Comparison of ENCODE assay signal across 8 mouse cellular contexts in genomic region chr11:98810686-98811085, GRCm38 (mm10). TPM values are rescaled to one million over a fixed set of nuclear protein-coding genes. Genes with fewer than 3 reads are reported as not detected.
DNase-seq lines count a peak whose midpoint lies in the region; ATAC-seq and TF ChIP-seq lines count a peak whose summit lies in the region.

No protein-coding gene starts in this region.

- no peak for TF ChIP-seq CTCF in cerebellum, adult 2 months (IDR thresholded peaks at IDR 0.05; ENCODE audit: borderline replicate concordance, insufficient read depth, low read depth, low read length)

- no peak for TF ChIP-seq POLR2A in cerebellum, adult 2 months (IDR thresholded peaks at IDR 0.05; ENCODE audit: borderline replicate concordance, insufficient read depth, low read length)

- peak overlapping the region; percentile 79 for H3K4me3 ChIP-seq in cerebellum, adult 2 months (replicated peaks; ENCODE audit: insufficient read depth, low read depth, low read length)
- peak overlapping the region; percentile 64 for H3K4me3 ChIP-seq in neural tube, embryonic 11.5 days (ENCODE audit: low read depth, low read length)
- H3K4me3 ChIP-seq in liver, embryonic 11.5 days (ENCODE audit: low read depth, low read length): peak overlapping the region; percentile 75
- peak overlapping the region; percentile 75 for H3K4me3 ChIP-seq in stomach, embryonic 16.5 days (replicated peaks; ENCODE audit: low read length)

- no peaks in the 10 kb centered on the region for H3K9me3 ChIP-seq in neural tube, embryonic 11.5 days (ENCODE audit: control insufficient read depth, low read length)
- H3K9me3 ChIP-seq in liver, embryonic 11.5 days (ENCODE audit: control insufficient read depth, low read length): no peaks in the 10 kb centered on the region
- H3K9me3 ChIP-seq in stomach, embryonic 16.5 days (replicated peaks; ENCODE audit: control insufficient read depth, low read length): no peaks in the 10 kb centered on the region

- no peak for DNase-seq in cerebellum, adult 2 months
- DNase-seq in cerebellum, postnatal 36 days: no peak
- DNase-seq in neural tube, embryonic 11.5 days (ENCODE audit: low spot score): no peak
- no peak for DNase-seq in neural tube, embryonic 10.5 days (ENCODE audit: extremely low spot score, low spot score)
- no peak for DNase-seq in liver, embryonic 11.5 days (ENCODE audit: low spot score)
- DNase-seq in cerebellum, adult 11-12 months: no peak
- no peak for DNase-seq in left cerebral cortex, postnatal 36 days (ENCODE audit: low spot score in 2 of 2)

- intact Hi-C loops in left cerebral cortex, postnatal 36 days (cut with DNase I): no loop called here

- peak overlapping the region; percentile 90 for H3K9ac ChIP-seq in neural tube, embryonic 11.5 days (ENCODE audit: low read length)
- H3K9ac ChIP-seq in liver, embryonic 11.5 days (ENCODE audit: low read depth, low read length): peak overlapping the region; percentile 88
- H3K9ac ChIP-seq in stomach, embryonic 16.5 days (ENCODE audit: low read length): peak overlapping the region; percentile 91

- 50% methylated on average over 7 of the region's 7 CpGs for WGBS in cerebellum, adult 2 months
- 77% methylated on average over 7 of the region's 7 CpGs for WGBS in neural tube, embryonic 11.5 days
- WGBS in liver, embryonic 11.5 days: 60% methylated on average over 7 of the region's 7 CpGs
- WGBS in stomach, embryonic 16.5 days: 43% methylated on average over 7 of the region's 7 CpGs

- H3K4me2 ChIP-seq in neural tube, embryonic 11.5 days (ENCODE audit: low read depth): peak overlapping the region; percentile 81
- peak overlapping the region; percentile 83 for H3K4me2 ChIP-seq in liver, embryonic 11.5 days
- H3K4me2 ChIP-seq in stomach, embryonic 16.5 days (ENCODE audit: low read depth, low read length): peak overlapping the region; percentile 74

- peaks cover 12% of the 10 kb centered on the region; the same call in 1 of the 2 replicates for H3K4me1 ChIP-seq in cerebellum, adult 2 months (ENCODE audit: control insufficient read depth, insufficient read depth, low read length)
- H3K4me1 ChIP-seq in neural tube, embryonic 11.5 days (ENCODE audit: control insufficient read depth, insufficient read depth, low read length): peaks cover 12% of the 10 kb centered on the region
- H3K4me1 ChIP-seq in liver, embryonic 11.5 days (replicated peaks; ENCODE audit: control insufficient read depth, insufficient read depth, low read length): peaks cover 12% of the 10 kb centered on the region; the same call in 1 of the 2 replicates
- peaks cover 10% of the 10 kb centered on the region for H3K4me1 ChIP-seq in stomach, embryonic 16.5 days (ENCODE audit: control insufficient read depth, insufficient read depth, low read length)

- H3K27ac ChIP-seq in cerebellum, adult 2 months (ENCODE audit: insufficient read depth, low read length): no peak overlapping the region
- H3K27ac ChIP-seq in neural tube, embryonic 11.5 days (ENCODE audit: low read depth, low read length): no peak overlapping the region
- H3K27ac ChIP-seq in liver, embryonic 11.5 days (ENCODE audit: low read depth, low read length): peak overlapping the region; percentile 87; the same call in 1 of the 2 replicates
- peak overlapping the region; percentile 99; the same call in 1 of the 2 replicates for H3K27ac ChIP-seq in stomach, embryonic 16.5 days (ENCODE audit: low read length)

- no peak for ATAC-seq in neural tube, embryonic 11.5 days (ENCODE audit: insufficient read depth, low FRiP score, low TSS enrichment)
- ATAC-seq in liver, embryonic 11.5 days (replicated peaks; ENCODE audit: low FRiP score): no peak
- no peak for ATAC-seq in stomach, embryonic 16.5 days (ENCODE audit: insufficient read depth, low FRiP score)

- H3K27me3 ChIP-seq in cerebellum, adult 2 months (ENCODE audit: control insufficient read depth, insufficient read depth, low read length): no peaks in the 10 kb centered on the region
- H3K27me3 ChIP-seq in neural tube, embryonic 11.5 days (ENCODE audit: control insufficient read depth, insufficient read depth, low read length): no peaks in the 10 kb centered on the region
- no peaks in the 10 kb centered on the region for H3K27me3 ChIP-seq in liver, embryonic 11.5 days (replicated peaks; ENCODE audit: control insufficient read depth, insufficient read depth, low read length)
- H3K27me3 ChIP-seq in stomach, embryonic 16.5 days (ENCODE audit: control insufficient read depth, insufficient read depth, low read length): no peaks in the 10 kb centered on the region

- peaks cover 3% of the 10 kb centered on the region for H3K36me3 ChIP-seq in neural tube, embryonic 11.5 days (ENCODE audit: control insufficient read depth, insufficient read depth, low read length)
- peaks cover 27% of the 10 kb centered on the region for H3K36me3 ChIP-seq in liver, embryonic 11.5 days (ENCODE audit: control insufficient read depth, insufficient read depth, low read length)
- peaks cover 12% of the 10 kb centered on the region for H3K36me3 ChIP-seq in stomach, embryonic 16.5 days (ENCODE audit: control insufficient read depth, insufficient read depth, low read length)

RNA-seq across cellular contexts. Expression of gene Casc3, which starts 6.0 kb away (rescaled TPM):
- polyA plus RNA-seq in cerebellum, adult 2 months (2012; rRNA removed): 55.5 TPM in 2 replicates
- polyA plus RNA-seq in neural tube, embryonic 11.5 days (2014; fragmentation: Nextera tagmentation; extraction: Ambion mirVana): 55.4 and 59.4 TPM in 2 replicates
- polyA plus RNA-seq in liver, embryonic 11.5 days (2014; fragmentation: Nextera tagmentation; extraction: Ambion mirVana): 34.8 and 35.6 TPM in 2 replicates
- polyA plus RNA-seq in stomach, embryonic 16.5 days (2015; fragmentation: Nextera tagmentation; extraction: Ambion mirVana): 25.1 and 26.3 TPM in 2 replicates
- 10 to 100 TPM; 46.7 to 63.5 TPM for total RNA-seq in left cerebral cortex, postnatal 36 days (2021)

RNA-seq across cellular contexts. Expression of gene Msl1, which starts 15.4 kb away (rescaled TPM):
- polyA plus RNA-seq in cerebellum, adult 2 months (2012; rRNA removed): 99.1 and 103 TPM in 2 replicates
- 24.1 and 24.2 TPM in 2 replicates for polyA plus RNA-seq in neural tube, embryonic 11.5 days (2014; fragmentation: Nextera tagmentation; extraction: Ambion mirVana)
- polyA plus RNA-seq in liver, embryonic 11.5 days (2014; fragmentation: Nextera tagmentation; extraction: Ambion mirVana): 14.8 and 17.7 TPM in 2 replicates
- 18.0 and 18.4 TPM in 2 replicates for polyA plus RNA-seq in stomach, embryonic 16.5 days (2015; fragmentation: Nextera tagmentation; extraction: Ambion mirVana)
- 100 to 1,000 TPM; 169 to 193 TPM for total RNA-seq in left cerebral cortex, postnatal 36 days (2021)

RNA-seq across cellular contexts. Expression of gene Rapgefl1, which starts 25.9 kb away (rescaled TPM):
- 56.8 and 58.0 TPM in 2 replicates for polyA plus RNA-seq in cerebellum, adult 2 months (2012; rRNA removed)
- 2.3 and 2.8 TPM in 2 replicates for polyA plus RNA-seq in neural tube, embryonic 11.5 days (2014; fragmentation: Nextera tagmentation; extraction: Ambion mirVana)
- 0.39 and 0.55 TPM in 2 replicates for polyA plus RNA-seq in liver, embryonic 11.5 days (2014; fragmentation: Nextera tagmentation; extraction: Ambion mirVana)
- polyA plus RNA-seq in stomach, embryonic 16.5 days (2015; fragmentation: Nextera tagmentation; extraction: Ambion mirVana): 6.5 and 7.8 TPM in 2 replicates
- total RNA-seq in left cerebral cortex, postnatal 36 days (2021): 100 to 1,000 TPM; 139 to 161 TPM

RNA-seq across cellular contexts. Expression of gene Nr1d1, which starts 35.6 kb away (rescaled TPM):
- polyA plus RNA-seq in cerebellum, adult 2 months (2012; rRNA removed): 144 and 167 TPM in 2 replicates
- 1.5 and 1.9 TPM in 2 replicates for polyA plus RNA-seq in neural tube, embryonic 11.5 days (2014; fragmentation: Nextera tagmentation; extraction: Ambion mirVana)
- polyA plus RNA-seq in liver, embryonic 11.5 days (2014; fragmentation: Nextera tagmentation; extraction: Ambion mirVana): 2.1 and 2.7 TPM in 2 replicates
- 2.6 and 4.1 TPM in 2 replicates for polyA plus RNA-seq in stomach, embryonic 16.5 days (2015; fragmentation: Nextera tagmentation; extraction: Ambion mirVana)
- total RNA-seq in left cerebral cortex, postnatal 36 days (2021): 100 to 1,000 TPM; 117 to 141 TPM

RNA-seq across cellular contexts. Expression of gene Wipf2, which starts 52.8 kb away (rescaled TPM):
- 25.8 and 27.3 TPM in 2 replicates for polyA plus RNA-seq in cerebellum, adult 2 months (2012; rRNA removed)
- 4.7 and 5.6 TPM in 2 replicates for polyA plus RNA-seq in neural tube, embryonic 11.5 days (2014; fragmentation: Nextera tagmentation; extraction: Ambion mirVana)
- 3.8 and 4.7 TPM in 2 replicates for polyA plus RNA-seq in liver, embryonic 11.5 days (2014; fragmentation: Nextera tagmentation; extraction: Ambion mirVana)
- polyA plus RNA-seq in stomach, embryonic 16.5 days (2015; fragmentation: Nextera tagmentation; extraction: Ambion mirVana): 5.0 and 5.3 TPM in 2 replicates
- total RNA-seq in left cerebral cortex, postnatal 36 days (2021): 10 to 100 TPM; 67.4 to 74.6 TPM

Comparison
In these comparisons a context has a peak if more than half of its experiments do, and no peak if none do; other contexts are left out.
1. H3K27ac ChIP-seq: peak in liver, embryonic 11.5 days (single experiment) and stomach, embryonic 16.5 days (single experiment); none in cerebellum, adult 2 months (single experiment) and neural tube, embryonic 11.5 days (single experiment).
2. Peak in every context shown above with its lines, with median percentiles within 50 percentile points of each other: H3K4me3 ChIP-seq, H3K4me2 ChIP-seq and H3K9ac ChIP-seq.